Mouse (Mus musculus) forebrain, embryonic 11.5 days (tissue): ENCODE measurements around the gene Cyp46a1. TPM values are rescaled to one million over a fixed set of nuclear protein-coding genes. Genes with fewer than 3 reads are reported as not detected.

Source experiments
- ATAC-seq: fragments of 200-750 bp; cut with Nextera tagmentation; replicated peaks from 2 replicates; pipeline ENCODE4 v1.8.0; 2017; ENCODE audit warnings: moderate TSS enrichment; ENCODE audit not compliant: low FRiP score
- DNase-seq: peaks from one replicate; pipeline ENCODE4 v3.0.0-alpha.2; 2017; ENCODE audit warnings: low spot score
- H3K27ac ChIP-seq: fragments of 300-500 bp; sonication (generic); 2 replicates; pipeline ENCODE4 v1.5.1; 2014; ENCODE audit warnings: low read depth, low read length
- H3K27me3 ChIP-seq: fragments of 300-500 bp; sonication (generic); 2 replicates; pipeline ENCODE4 v1.6.1; 2014; ENCODE audit warnings: mild to moderate bottlenecking, low read length, mixed read lengths; ENCODE audit not compliant: control insufficient read depth, insufficient read depth
- H3K36me3 ChIP-seq: fragments of 300-500 bp; sonication (generic); 2 replicates; pipeline ENCODE4 v1.6.1; 2014; ENCODE audit warnings: mild to moderate bottlenecking, low read length, moderate library complexity, mixed read lengths; ENCODE audit not compliant: control insufficient read depth, insufficient read depth
- H3K4me1 ChIP-seq: fragments of 300-500 bp; sonication (generic); replicated peaks from 2 replicates; pipeline ENCODE4 v1.6.1; 2014; ENCODE audit warnings: low read length, mixed read lengths; ENCODE audit not compliant: control insufficient read depth, insufficient read depth
- H3K4me2 ChIP-seq: fragments of 300-500 bp; sonication (generic); 2 replicates; pipeline ENCODE4 v1.6.1; 2014; ENCODE audit warnings: low read depth, mild to moderate bottlenecking, low read length, moderate library complexity, mixed read lengths; ENCODE audit not compliant: severe bottlenecking
- H3K4me3 ChIP-seq: fragments of 300-500 bp; sonication (generic); 2 replicates; pipeline ENCODE4 v1.5.1; 2014; ENCODE audit warnings: low read depth, low read length
- H3K9ac ChIP-seq: fragments of 300-500 bp; sonication (generic); 2 replicates; pipeline ENCODE4 v1.6.1; 2014; ENCODE audit warnings: low read length
- H3K9me3 ChIP-seq: fragments of 300-500 bp; sonication (generic); 2 replicates; pipeline ENCODE4 v1.6.1; 2016; ENCODE audit warnings: low read length, mixed read lengths; ENCODE audit not compliant: control insufficient read depth
- WGBS: fragments of 180-500 bp; shearing (Covaris S2); extraction: QIAGEN DNeasy Blood & Tissue Kit; methylation state at CpG from one replicate; pipeline ENCODE4 v1.1.7; 2014; 5-methylcytosine and 5-hydroxymethylcytosine counted together
- polyA plus RNA-seq: library from polyadenylated mRNA; unstranded; fragments of >200 nt; fragmentation: Nextera tagmentation; extraction: Ambion mirVana; gene quantifications from 2 replicates; pipeline ENCODE4 v1.2.1, GENCODE M21; 2014

Cyp46a1 gene
- polyA plus RNA-seq, 1 experiment from 2014 or later, result 18.4 TPM

DNA sequence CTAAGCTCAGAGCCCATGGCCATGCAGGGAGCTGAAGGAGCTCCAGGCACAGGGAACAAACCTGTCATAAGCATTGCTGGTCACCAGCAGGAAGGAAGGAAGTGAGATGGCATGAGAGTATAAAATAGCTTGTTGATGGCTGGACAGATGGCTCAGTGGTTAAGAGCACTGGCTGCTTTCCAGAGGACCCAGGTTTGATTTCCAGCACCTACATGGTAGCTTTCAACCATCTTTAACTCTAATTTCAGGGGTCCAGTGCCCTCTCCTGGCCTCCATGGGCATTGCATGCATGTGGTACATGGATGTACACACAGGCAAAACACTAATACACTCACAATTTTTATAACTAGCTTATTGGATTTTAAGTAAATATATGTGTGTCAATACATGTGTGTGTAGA, 21.8 kb downstream of the Cyp46a1 start:
- ATAC-seq, result no peak

DNA sequence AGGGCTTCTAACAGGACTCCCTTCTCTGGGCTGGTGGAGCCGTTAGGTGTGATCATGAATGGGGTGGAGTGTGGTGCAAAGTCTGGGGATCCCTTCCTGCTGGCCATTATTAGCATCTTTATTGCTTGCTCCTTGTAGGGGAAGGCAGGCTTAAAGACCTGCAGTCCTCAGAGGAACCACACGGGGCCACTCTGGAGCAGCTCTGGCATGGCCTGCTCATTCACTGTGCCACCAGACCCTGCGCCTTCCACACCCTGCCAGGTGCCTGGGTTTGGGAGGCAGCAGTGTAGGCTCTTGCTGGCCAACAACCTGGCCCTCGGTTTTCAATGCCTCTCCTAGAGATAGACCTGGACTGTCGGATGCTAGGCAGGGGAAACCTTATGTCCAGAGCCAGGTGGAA, 29.6 kb downstream of the Cyp46a1 start:
- H3K9ac ChIP-seq, result no peak overlapping the region
- no peaks in the 10 kb centered on the region for H3K36me3 ChIP-seq
- WGBS, result 4% methylated on average over 5 of the region's 5 CpGs
- peak; percentile 80 for ATAC-seq
- DNase-seq, result peak; percentile 90
- peaks cover 5% of the 10 kb centered on the region; the same call in 1 of the 2 replicates for H3K4me1 ChIP-seq
- no peak overlapping the region for H3K4me3 ChIP-seq
- H3K9me3 ChIP-seq, result no peaks in the 10 kb centered on the region
- H3K4me2 ChIP-seq, result no peak overlapping the region
- no peak overlapping the region for H3K27ac ChIP-seq
- H3K27me3 ChIP-seq, result no peaks in the 10 kb centered on the region

More for the DNA sequence above, 21.8 kb downstream of the Cyp46a1 start:
- H3K4me3 ChIP-seq, result no peak overlapping the region
- H3K9me3 ChIP-seq, result no peaks in the 10 kb centered on the region
- H3K4me1 ChIP-seq, result peaks cover 5% of the 10 kb centered on the region; the same call in 1 of the 2 replicates
- no peaks in the 10 kb centered on the region for H3K36me3 ChIP-seq
- peaks cover 13% of the 10 kb centered on the region; the same call in 1 of the 2 replicates for H3K27me3 ChIP-seq
- H3K27ac ChIP-seq, result no peak overlapping the region
- H3K9ac ChIP-seq, result no peak overlapping the region
- DNase-seq, result no peak
- H3K4me2 ChIP-seq, result no peak overlapping the region

DNA sequence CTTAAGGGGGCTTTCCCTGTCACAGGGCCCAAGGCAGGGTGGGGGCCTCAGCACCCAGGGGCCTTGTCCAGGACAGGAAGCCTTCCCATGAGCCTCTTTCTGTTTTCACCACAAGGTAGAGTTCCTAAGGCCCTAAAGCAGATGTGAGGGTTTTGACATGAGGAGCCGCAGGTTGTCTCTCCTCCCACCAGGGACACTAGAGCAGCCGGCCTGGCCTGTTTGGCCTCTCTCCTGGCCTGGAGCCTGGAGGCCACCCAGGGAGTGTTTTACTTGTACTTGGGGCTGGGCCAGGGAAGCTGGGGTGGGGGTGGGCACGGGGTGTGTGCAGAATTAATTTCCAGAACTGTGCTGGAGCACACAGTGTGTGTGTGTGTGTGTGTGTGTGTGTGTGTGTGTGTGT, 31.2 kb downstream of the Cyp46a1 start:
- Histone ChIP-seq H3K9me3 (no peaks in the 10 kb centered on the region), H3K27ac (no peak overlapping the region), H3K4me2 (no peak overlapping the region), H3K9ac (no peak overlapping the region), H3K27me3 (no peaks in the 10 kb centered on the region), H3K4me3 (no peak overlapping the region), H3K4me1 (peaks cover 5% of the 10 kb centered on the region; the same call in 1 of the 2 replicates), H3K36me3 (no peaks in the 10 kb centered on the region)
- no peak for ATAC-seq
- WGBS, result 49% methylated on average over 3 of the region's 3 CpGs
- no peak for DNase-seq

- peaks cover 5% of the 10 kb centered on the region; the same call in 1 of the 2 replicates for H3K4me1 ChIP-seq
- no peak overlapping the region for H3K27ac ChIP-seq
- 81% methylated on average over 7 of the region's 7 CpGs for WGBS
- no peak for ATAC-seq
- no peak for DNase-seq
- H3K9me3 ChIP-seq, result no peaks in the 10 kb centered on the region
- H3K4me3 ChIP-seq, result no peak overlapping the region
- no peak overlapping the region for H3K9ac ChIP-seq
- H3K27me3 ChIP-seq, result no peaks in the 10 kb centered on the region
- H3K36me3 ChIP-seq, result no peaks in the 10 kb centered on the region
- no peak overlapping the region for H3K4me2 ChIP-seq
Measured at GRCm38 (mm10) chr12:108365868-108366267, 31.7 kb downstream of the Cyp46a1 start.

GRCm38 (mm10) chr12:108367909-108368308, 33.7 kb downstream of the Cyp46a1 start:
- Histone ChIP-seq H3K9me3 (no peaks in the 10 kb centered on the region), H3K4me1 (peaks cover 5% of the 10 kb centered on the region; the same call in 1 of the 2 replicates), H3K36me3 (no peaks in the 10 kb centered on the region), H3K4me3 (no peak overlapping the region), H3K4me2 (no peak overlapping the region), H3K9ac (no peak overlapping the region), H3K27ac (no peak overlapping the region), H3K27me3 (no peaks in the 10 kb centered on the region)
- DNase-seq, result no peak
- no peak for ATAC-seq
- 87% methylated on average over 2 of the region's 2 CpGs for WGBS

DNA sequence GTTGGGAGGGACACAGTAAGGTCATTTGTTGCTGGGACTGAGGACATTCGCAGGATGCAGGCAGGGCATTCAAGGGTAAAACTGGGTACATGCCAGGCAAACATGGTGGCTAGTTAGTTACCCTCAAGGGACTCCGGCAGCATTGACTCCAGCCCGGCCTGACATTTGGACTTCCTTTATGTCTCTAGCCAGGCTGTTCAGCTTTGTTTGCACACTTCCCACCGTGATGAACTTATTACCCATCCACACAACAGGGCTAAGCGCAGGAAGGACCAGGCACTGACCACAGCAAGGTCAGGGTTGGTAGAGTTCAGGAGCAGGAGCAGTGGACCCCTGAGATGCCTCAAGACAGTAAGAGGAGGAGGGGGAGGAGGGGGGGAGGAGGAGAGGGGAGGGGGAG, 34.7 kb downstream of the Cyp46a1 start:
- DNase-seq (no peak), ATAC-seq (no peak)
- H3K9ac ChIP-seq, result no peak overlapping the region
- no peak overlapping the region for H3K27ac ChIP-seq
- no peaks in the 10 kb centered on the region for H3K9me3 ChIP-seq
- no peaks in the 10 kb centered on the region for H3K27me3 ChIP-seq
- no peak overlapping the region for H3K4me3 ChIP-seq
- no peak overlapping the region for H3K4me2 ChIP-seq
- H3K4me1 ChIP-seq, result peaks cover 2% of the 10 kb centered on the region; the same call in 1 of the 2 replicates
- 72% methylated on average over 5 of the region's 5 CpGs for WGBS
- H3K36me3 ChIP-seq, result no peaks in the 10 kb centered on the region

DNA sequence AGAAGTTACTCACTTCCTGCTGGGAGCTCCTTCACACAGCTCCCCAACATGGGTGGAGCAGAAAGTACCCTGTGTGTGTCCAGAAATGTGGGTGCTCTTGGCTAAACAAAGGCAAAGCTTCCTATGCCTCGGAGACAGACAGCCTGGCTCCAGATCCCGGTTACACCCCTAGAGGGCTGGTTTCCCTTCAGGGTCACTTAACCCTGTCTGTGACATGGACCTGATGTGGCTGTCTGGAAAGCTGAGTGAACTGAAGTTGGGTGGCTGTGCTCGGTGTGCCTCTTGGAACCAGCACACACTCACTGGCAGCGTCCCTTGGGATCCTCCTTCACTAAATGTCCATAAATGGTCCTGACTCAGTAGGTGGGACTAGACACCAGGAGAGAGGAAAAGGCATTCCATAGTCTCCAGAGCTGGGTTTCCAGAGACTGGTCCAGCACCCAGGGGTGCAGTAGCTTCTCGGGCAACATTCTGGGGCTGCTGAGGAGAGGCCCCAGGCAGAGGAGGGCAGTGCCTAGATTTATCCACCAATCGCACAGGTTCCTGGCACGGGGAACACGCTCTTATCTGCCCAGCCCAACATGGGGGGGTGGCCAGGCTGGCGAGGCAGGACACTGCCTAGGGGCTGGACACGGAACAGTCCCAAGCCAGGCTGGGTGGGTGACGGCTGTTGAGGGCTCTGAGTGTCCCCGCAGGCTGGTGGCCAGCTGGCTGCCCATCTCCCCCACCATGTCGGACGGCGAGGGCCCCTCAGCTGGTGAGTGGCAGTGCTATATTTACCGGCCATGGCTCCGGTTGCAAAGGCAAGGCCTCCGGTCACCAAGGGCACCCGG, 36.6 kb downstream of the Cyp46a1 start, which contains the start of gene Eml1:
TSS of gene Eml1 (plus strand) at position 362 of the 833 bp plus-strand sequence.
- Histone ChIP-seq H3K9me3 (no peaks in the 10 kb centered on the region), H3K4me1 (no peaks in the 10 kb centered on the region; the same call in 1 of the 2 replicates), H3K4me2 (no peak within 1 kb of the TSS), H3K27ac (no peak within 1 kb of the TSS), H3K27me3 (no peaks in the 10 kb centered on the region), H3K9ac (no peak within 1 kb of the TSS), H3K4me3 (no peak within 1 kb of the TSS), H3K36me3 (no peaks in the 10 kb centered on the region)
- WGBS, result 85% methylated on average over 19 of the region's 19 CpGs
- DNase-seq (no peak), ATAC-seq (no peak)

DNA sequence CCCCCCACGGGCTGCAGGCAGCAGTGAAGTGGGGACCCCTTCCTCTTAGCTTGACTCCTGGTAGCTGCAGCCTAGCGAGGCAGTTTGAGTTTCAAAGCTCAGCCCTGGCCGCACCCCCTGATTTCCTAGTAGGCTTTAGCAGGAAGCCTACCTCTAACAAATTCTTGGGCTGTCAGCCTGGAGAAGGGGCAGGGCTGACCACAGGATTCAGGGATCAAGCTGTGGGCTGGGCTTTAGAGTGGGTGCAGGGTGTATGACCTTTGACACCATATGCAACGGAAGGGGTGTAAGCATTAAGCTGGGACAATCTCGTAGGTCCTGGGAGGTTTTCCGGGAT, 37.2 kb downstream of the Cyp46a1 start:
- Histone ChIP-seq H3K4me3 (no peak overlapping the region), H3K9ac (no peak overlapping the region), H3K36me3 (no peaks in the 10 kb centered on the region), H3K27me3 (no peaks in the 10 kb centered on the region), H3K4me1 (no peaks in the 10 kb centered on the region; the same call in 1 of the 2 replicates), H3K4me2 (no peak overlapping the region), H3K27ac (no peak overlapping the region), H3K9me3 (no peaks in the 10 kb centered on the region)
- 82% methylated on average over 6 of the region's 6 CpGs for WGBS
- ATAC-seq (no peak), DNase-seq (no peak)

DNA sequence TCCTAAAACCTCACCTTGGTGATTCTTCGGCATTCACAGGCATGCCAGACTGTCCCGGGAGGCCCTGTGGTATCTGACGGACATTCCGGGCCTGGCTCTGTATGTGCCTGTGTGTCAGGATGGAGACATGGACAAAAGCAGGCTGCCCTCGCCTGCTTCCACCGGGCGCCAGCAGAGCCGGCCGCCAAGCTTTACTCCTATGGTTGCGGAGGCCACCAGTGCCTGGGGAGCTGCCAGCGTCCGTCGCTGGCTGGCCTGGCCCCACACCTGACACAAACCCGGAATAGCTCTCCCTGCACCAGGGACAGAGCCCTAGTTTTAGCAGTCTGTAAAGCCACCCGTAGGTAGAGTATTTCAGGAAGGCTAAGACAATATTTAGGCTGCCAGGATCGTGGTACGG, 38.1 kb downstream of the Cyp46a1 start:
- no peaks in the 10 kb centered on the region; the same call in 1 of the 2 replicates for H3K4me1 ChIP-seq
- H3K4me3 ChIP-seq, result no peak overlapping the region
- 0 out of 2 replicates have a peak overlapping the region, but pooled peaks have one; percentile 6 for H3K27ac ChIP-seq
- DNase-seq (no peak), ATAC-seq (no peak)
- no peaks in the 10 kb centered on the region for H3K36me3 ChIP-seq
- H3K9me3 ChIP-seq, result no peaks in the 10 kb centered on the region
- no peak overlapping the region for H3K9ac ChIP-seq
- WGBS, result 82% methylated on average over 17 of the region's 17 CpGs
- H3K27me3 ChIP-seq, result no peaks in the 10 kb centered on the region
- H3K4me2 ChIP-seq, result no peak overlapping the region
